Mouse (Mus musculus): ENCODE results near the gene Mtcl1.

The Mtcl1 gene

DNA sequence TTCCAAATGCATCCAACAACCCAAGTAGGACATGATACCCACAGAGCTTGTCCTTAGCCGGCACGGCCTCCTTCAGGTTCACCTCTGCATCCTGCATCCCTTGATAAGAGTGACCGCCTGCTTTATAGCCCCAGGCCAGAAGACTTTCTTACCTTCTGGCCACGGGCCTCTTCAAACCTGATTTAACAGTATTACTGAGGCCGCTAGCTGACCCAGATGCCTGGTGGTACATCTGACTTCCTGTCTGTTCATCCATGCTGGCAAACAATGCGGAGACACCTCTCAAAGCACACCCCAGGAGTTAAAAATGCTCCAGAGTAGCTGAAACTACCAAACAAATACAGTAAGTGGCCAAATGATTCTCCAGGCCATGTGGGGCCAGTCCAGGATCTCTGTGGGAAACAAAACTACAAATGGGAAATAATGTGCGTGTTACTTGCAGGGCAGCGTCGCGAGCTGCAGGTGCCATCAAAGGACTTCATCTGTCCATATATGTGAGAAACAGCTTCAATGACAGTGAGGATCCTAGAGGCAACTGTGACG, 38.6 kb downstream of the Mtcl1 start:
- in situ Hi-C loops (cut with MboI, MseI): no loop called here

DNA sequence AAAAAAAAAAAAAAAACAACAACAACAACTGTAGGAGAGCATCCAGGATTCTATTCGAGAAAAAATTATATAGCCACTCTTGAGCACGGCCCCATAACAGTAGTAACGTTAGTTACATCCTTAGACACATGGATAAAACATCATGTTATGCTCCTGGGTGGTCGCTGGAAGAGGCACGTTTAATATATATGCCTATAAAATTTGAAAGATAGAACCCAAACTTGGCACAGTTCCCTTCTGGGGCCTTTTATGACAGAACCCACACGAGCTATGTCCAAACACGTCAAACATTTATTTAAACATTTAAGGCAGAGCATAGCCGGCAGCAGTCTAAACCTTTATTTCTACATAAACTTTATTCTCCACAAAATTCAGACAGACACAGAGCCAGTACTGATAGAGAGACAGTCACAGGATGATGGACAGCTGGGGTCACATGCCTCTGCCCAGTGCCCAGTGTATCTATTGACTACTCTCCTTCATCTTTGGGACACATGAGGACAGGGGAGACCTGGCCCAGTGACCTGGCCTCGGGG, 40.4 kb downstream of the Mtcl1 start:
- in situ Hi-C loops (cut with MboI, MseI): no loop called here

GRCm38 (mm10) chr17:66408400-66408799, 41.1 kb downstream of the Mtcl1 start:
- in situ Hi-C loops (cut with MboI, MseI): no loop called here

GRCm38 (mm10) chr17:66407833-66408232, 41.7 kb downstream of the Mtcl1 start:
- in situ Hi-C loops (cut with MboI, MseI): no loop called here

DNA sequence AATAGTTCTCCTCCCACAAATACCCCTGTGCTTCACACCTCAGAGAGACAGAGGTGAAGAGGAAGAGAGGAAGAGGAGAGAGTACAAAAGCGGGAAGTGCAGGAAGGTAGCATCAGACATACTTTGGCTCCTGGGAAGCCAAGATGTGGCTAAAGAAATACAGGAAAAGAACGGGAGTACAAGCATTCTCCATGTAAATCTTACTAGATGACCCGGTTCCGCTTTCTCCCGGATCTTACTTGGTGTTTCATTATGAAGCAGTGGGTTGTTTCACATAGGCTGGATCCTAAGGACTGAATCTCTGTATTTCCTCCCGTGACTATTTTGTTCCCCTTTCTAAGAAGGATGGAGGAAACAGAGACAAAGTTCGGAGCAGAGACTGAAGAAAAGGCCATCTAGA, 43.9 kb downstream of the Mtcl1 start:
- in situ Hi-C loops (cut with MboI, MseI): no loop called here

- in situ Hi-C loops (cut with MboI, MseI): no loop called here
These were observed 44.5 kb downstream of the Mtcl1 start for GRCm38 (mm10) chr17:66404883-66405590.

DNA sequence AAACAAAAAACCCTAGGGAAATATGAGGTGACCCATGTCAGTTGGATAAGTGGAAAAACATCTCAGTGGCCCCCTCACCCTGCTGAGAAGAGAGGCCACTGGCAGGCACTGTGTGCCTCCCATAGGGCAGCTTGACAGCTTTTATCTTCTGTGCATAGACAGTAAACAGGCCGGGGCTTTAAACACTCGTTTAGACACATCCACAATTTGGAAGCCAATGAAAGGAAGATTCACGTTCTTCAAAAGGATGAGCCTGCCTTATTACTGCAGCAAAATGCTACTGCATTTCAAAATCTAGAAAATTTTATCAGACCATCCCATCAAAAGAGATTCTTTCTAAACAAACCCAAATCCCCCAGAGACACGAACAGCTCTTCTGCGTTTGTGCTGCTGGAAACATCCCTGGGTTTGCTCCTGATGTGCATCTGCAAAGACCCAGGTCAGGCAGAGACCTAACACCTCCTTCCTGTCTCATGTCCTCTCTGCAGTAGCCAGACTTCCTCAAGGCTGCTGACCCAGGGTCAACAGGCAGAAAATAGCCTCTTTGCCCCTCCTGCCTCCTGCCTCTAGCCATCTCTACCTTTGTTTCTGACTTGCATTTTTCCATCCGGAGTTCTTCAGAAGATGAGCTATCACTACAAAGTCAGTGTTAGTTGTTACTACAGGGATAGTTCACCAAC, 46.6 kb downstream of the Mtcl1 start:
- in situ Hi-C loops (cut with MboI, MseI): no loop called here

DNA sequence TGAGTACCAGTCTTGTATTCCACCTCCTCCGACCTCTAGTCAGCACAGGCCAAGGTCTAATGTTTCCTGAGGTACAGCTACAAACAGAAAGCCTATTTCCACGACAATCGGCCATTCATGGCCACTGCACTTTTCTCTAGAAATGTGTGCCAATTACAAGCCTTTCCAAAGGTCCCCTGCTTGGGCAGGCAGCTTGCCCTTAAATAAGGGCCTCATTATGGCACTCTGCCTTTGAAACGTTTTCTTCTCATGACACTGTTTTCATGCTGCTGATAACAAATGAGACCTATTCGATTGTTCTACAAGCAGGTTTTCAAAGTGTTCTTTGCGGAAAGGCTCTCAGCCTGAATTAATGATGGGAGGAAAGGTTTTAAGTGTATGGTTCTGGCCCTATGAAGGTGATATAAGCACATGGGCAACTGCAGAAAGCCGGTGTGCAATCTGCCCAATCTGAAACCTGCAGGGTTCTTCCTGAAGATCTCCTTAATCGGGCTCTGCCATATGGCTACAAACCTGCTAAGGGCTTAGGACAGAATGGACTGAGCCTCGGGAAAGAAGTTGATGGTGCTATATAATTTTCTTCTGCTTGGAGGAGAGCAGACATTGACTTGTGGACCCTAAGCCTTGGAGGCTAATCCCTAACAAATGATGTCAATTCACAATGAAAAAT, 47.8 kb downstream of the Mtcl1 start:
- in situ Hi-C loops (cut with MboI, MseI): no loop called here

DNA sequence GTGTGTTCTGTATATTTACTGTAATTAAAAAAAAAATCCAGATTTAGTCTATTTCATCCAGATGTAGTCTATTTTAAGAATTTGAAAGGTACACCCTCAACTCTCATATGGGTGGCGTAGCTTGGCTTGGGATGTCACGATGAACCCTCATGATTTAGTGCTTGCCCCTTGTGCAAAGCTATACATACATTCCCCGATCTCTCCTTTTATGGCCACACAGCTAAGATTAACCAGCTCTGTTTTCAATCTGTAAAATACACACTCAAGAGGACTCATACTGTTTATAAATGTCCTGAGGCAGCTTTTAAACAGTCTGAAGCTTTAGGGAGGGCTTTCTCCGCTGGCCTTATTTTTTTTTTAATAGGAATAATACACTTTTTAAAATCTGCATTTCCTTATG, 49.8 kb downstream of the Mtcl1 start:
- in situ Hi-C loops (cut with MboI, MseI): no loop called here

GRCm38 (mm10) chr17:66394571-66394970, 55.0 kb downstream of the Mtcl1 start:
- in situ Hi-C loops (cut with MboI, MseI): no loop called here

DNA sequence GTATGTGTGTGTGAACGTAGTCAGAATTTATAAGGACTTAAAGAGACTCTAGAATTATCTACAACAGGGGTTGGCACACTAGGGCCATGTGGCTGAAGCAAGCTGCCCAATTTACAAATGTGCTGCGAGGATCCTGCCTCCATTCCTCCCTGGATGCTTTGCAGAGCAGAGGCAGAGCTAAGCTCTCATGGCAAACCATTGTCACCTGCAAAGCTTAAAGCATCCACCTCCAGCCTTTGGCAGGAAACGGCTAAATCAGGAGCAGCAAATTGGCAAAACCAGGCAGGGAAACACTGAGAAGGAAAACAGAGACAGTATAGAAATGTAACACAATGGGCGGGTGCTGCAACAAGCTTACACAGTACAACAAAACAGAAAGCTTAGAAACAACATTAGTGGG, 61.2 kb downstream of the Mtcl1 start:
- in situ Hi-C loops (cut with MboI, MseI): no loop called here

- in situ Hi-C loops (cut with MboI, MseI): no loop called here
These were observed 68.2 kb downstream of the Mtcl1 start for GRCm38 (mm10) chr17:66381338-66381737.

- in situ Hi-C loops (cut with MboI, MseI): no loop called here
These were observed 69.4 kb downstream of the Mtcl1 start for GRCm38 (mm10) chr17:66379900-66380857.

- in situ Hi-C loops (cut with MboI, MseI): no loop called here
These were observed 70.2 kb downstream of the Mtcl1 start for GRCm38 (mm10) chr17:66379308-66379707.

DNA sequence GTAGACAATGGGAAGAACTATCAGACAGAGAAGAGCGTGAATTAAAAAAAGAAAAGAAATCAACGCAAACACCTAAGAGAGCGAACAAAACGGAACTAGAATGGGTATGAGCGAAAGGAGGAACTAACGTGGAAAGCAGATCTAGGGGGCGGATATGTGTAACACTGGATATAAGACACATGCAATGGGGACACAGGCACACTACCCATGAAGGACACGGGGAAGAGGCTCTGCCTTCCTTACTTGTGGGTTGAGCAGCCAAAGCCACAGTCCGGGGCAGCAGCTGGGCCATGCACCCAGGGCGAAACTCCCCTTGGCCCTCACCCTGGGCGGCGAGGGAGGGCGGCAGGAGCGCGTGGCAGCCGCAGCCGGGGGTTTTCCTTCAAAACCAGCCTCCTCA, 71.4 kb downstream of the Mtcl1 start:
- in situ Hi-C loops (cut with MboI, MseI): no loop called here

DNA sequence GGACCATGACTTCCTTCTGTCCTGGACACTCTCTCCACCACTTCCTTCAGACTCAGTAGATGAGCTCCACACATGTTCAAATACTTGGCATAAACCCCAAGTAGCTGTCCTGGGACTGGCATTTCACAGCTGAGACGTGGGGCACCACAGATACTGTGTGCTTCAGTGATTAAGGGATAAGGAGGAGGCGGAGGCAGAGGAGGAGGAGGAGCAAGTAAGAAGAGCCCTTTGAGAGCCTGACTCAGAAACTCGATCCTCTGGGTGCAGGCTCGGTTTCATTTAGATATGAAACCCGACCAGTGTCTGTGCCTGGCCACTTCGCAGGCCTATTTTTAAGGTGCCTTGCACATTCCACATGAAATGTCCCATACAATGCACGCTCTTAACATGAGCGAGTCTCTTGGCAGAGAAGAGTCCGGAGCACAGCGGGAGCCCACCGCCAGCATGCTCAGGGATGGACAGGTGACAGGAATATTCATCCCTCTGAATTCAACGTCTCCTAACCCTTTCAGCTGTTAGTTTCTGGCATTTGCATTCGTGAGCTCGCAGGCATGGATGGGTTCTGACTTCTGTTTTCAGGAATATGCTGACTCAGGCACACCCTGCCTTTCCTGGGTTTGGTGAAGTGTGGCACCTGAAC, 74.8 kb downstream of the Mtcl1 start:
- in situ Hi-C loops (cut with MboI, MseI): no loop called here

DNA sequence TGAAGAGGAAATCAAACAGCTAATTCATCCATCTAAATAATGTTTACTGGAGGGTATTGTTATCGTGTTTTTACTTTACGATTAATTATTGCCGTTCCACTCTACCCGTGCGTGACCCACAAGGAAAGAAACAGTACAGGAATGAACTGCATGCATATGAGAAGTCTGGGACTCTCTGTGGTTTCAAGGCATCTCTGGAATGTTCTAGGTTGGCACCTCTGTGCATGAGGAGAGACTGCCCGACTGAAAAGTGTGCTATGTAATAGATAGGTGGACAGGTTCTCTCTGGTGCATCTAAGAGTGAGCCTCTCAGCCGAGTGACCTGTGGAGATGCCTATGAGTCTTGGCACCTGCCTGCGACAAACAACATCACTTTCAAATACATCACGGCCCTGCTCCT, 78.7 kb downstream of the Mtcl1 start:
- in situ Hi-C loops (cut with MboI, MseI): no loop called here

DNA sequence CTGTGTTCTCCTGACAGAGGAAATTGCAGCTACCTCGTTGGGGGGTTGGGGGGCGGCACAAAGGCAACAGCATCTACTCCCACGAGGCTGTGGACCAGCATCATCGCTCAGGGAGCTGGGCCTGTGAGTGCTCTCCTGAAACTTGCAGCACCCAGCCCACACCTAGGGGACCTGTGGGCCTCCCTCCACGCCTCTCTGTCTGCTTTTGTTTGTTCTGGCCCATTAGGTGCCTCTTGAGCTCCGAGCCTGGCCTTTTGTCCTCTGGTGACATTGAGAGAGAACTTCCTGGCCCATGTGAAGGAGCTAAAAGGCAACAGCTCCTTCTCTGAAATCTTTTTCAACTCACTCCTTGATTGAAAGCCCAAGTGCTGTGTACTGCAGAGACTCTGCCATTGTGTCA, 79.8 kb downstream of the Mtcl1 start:
- in situ Hi-C loops (cut with MboI, MseI): no loop called here

DNA sequence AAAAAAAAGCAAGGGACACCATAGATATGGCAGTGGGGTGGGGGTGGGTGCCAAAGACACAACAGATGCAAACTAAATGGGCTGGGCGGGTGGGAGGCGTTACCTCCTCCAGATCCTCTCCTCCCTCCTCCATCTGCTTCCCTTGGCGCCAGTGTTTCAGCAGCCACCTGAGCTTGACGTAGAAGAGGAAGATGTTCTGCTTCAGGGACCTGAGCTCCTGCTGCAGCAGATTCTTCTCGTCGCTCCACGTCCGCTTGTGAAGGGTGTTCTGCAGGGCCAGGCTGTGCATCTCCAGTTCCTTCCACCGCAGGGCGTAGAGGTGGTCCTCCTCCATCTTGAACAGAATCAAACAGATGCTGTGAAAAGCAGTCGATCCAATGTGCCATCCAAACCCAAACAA, 81.4 kb downstream of the Mtcl1 start:
- in situ Hi-C loops (cut with MboI, MseI): no loop called here

GRCm38 (mm10) chr17:66365664-66366063, 83.9 kb downstream of the Mtcl1 start:
- in situ Hi-C loops (cut with MboI, MseI): no loop called here

GRCm38 (mm10) chr17:66365293-66365642, 84.3 kb downstream of the Mtcl1 start:
- in situ Hi-C loops (cut with MboI, MseI): no loop called here

Data from regulatory T cell (primary cell).